8 mouse cellular contexts compared by ENCODE assay signal in genomic region chr3:123329251-123329650, GRCm38 (mm10). TPM values are rescaled to one million over a fixed set of nuclear protein-coding genes. Genes with fewer than 3 reads are reported as not detected.
DNase-seq lines count a peak whose midpoint lies in the region; ATAC-seq and TF ChIP-seq lines count a peak whose summit lies in the region.

No protein-coding gene starts in this region.

- H3K4me2 ChIP-seq in midbrain, postnatal 0 days (ENCODE audit: low read depth, low read length, poor library complexity, severe bottlenecking) = no peak overlapping the region
- H3K4me2 ChIP-seq in midbrain, embryonic 16.5 days (ENCODE audit: low read length) = no peak overlapping the region

- no peaks in the 10 kb centered on the region for H3K36me3 ChIP-seq in midbrain, postnatal 0 days (ENCODE audit: insufficient read depth, low read length)
- no peaks in the 10 kb centered on the region for H3K36me3 ChIP-seq in midbrain, embryonic 16.5 days (ENCODE audit: control insufficient read depth, insufficient read depth, low read length)

- H3K9ac ChIP-seq in midbrain, postnatal 0 days (replicated peaks; ENCODE audit: low read length, poor library complexity, severe bottlenecking) = no peak overlapping the region
- no peak overlapping the region for H3K9ac ChIP-seq in midbrain, embryonic 16.5 days (ENCODE audit: low read depth, low read length)

- peak; percentile 58 for DNase-seq in midbrain, postnatal 0 days (ENCODE audit: low spot score)
- DNase-seq in fibroblast of lung, adult 2 months (ENCODE audit: low read depth) = peak; percentile 95
- DNase-seq in heart, postnatal 4 days = peak; percentile 73
- DNase-seq in lung, postnatal 36 days = peak; percentile 81
- no peak for DNase-seq in thymus, adult 18-20 months
- no peak for DNase-seq in layer of hippocampus, adult 9-10 months (ENCODE audit: low spot score)
- no peak for DNase-seq in liver

- WGBS in midbrain, postnatal 0 days = 66% methylated on average over 6 of the region's 6 CpGs
- WGBS in midbrain, embryonic 16.5 days = 59% methylated on average over 6 of the region's 6 CpGs

- ATAC-seq in midbrain, postnatal 0 days (ENCODE audit: low FRiP score) = no peak
- no peak for ATAC-seq in midbrain, embryonic 16.5 days

- no peaks in the 10 kb centered on the region for H3K4me1 ChIP-seq in midbrain, postnatal 0 days (ENCODE audit: insufficient read depth, low read length)
- no peaks in the 10 kb centered on the region for H3K4me1 ChIP-seq in midbrain, embryonic 16.5 days (ENCODE audit: control insufficient read depth, insufficient read depth, low read length)

- H3K27ac ChIP-seq in midbrain, postnatal 0 days (ENCODE audit: low read depth, low read length) = no peak overlapping the region
- H3K27ac ChIP-seq in midbrain, embryonic 16.5 days (ENCODE audit: low read length) = no peak overlapping the region

- no peaks in the 10 kb centered on the region for H3K9me3 ChIP-seq in midbrain, postnatal 0 days (ENCODE audit: low read length)
- H3K9me3 ChIP-seq in midbrain, embryonic 16.5 days (replicated peaks; ENCODE audit: control insufficient read depth, low read length, poor library complexity, severe bottlenecking) = no peaks in the 10 kb centered on the region

- H3K4me3 ChIP-seq in midbrain, postnatal 0 days (ENCODE audit: low read depth, low read length) = no peak overlapping the region
- no peak overlapping the region for H3K4me3 ChIP-seq in midbrain, embryonic 16.5 days (ENCODE audit: low read depth, low read length)

- no peak for TF ChIP-seq CTCF in midbrain, postnatal 0 days (IDR thresholded peaks at IDR 0.05)

- no peaks in the 10 kb centered on the region for H3K27me3 ChIP-seq in midbrain, postnatal 0 days (ENCODE audit: insufficient read depth, low read length)
- no peaks in the 10 kb centered on the region for H3K27me3 ChIP-seq in midbrain, embryonic 16.5 days (ENCODE audit: control insufficient read depth, insufficient read depth, low read depth, low read length)

RNA-seq across cellular contexts. Expression of gene Mettl14, which starts 56.7 kb away (rescaled TPM):
- total RNA-seq in midbrain, postnatal 0 days (2014; rRNA removed) = 3.8 and 7.5 TPM in 2 replicates
- 14.1 and 14.4 TPM in 2 replicates for polyA plus RNA-seq in midbrain, postnatal 0 days (2015; fragmentation: Nextera tagmentation; extraction: Ambion mirVana)
- 24.1 and 25.5 TPM in 2 replicates for polyA plus RNA-seq in midbrain, embryonic 16.5 days (2015; fragmentation: Nextera tagmentation; extraction: Ambion mirVana)
- total RNA-seq in heart, postnatal 4 days (2021) = 10 to 100 TPM; 15.5 to 16.9 TPM

Comparison
In these comparisons a context has a peak if more than half of its experiments do, and no peak if none do; other contexts are left out.
1. DNase-seq: peak in midbrain, postnatal 0 days (single experiment), fibroblast of lung, adult 2 months (single experiment), heart, postnatal 4 days (single experiment) and lung, postnatal 36 days (single experiment); none in thymus, adult 18-20 months (0 of 2), layer of hippocampus, adult 9-10 months (single experiment) and liver (single experiment).